Mouse (Mus musculus): Measurements from ENCODE around the gene Kmt2a. TPM values are rescaled to one million over a fixed set of nuclear protein-coding genes. Genes with fewer than 3 reads are reported as not detected.
A peak's percentile ranks its signal among the peaks of the same experiment; 100 is the strongest.

The Kmt2a gene
- 22.7 and 23.3 TPM in 2 replicates for polyA plus RNA-seq (2015; fragmentation: Nextera tagmentation; extraction: Ambion mirVana)

GRCm38 (mm10) chr9:44881221-44881871 is at the start of gene Kmt2a:
TSS of gene Kmt2a (minus strand) at chr9:44881296.
- peak within 1 kb of the TSS; percentile 100 for H3K27ac ChIP-seq
- no peaks in the 10 kb centered on the region for H3K9me3 ChIP-seq (replicated peaks)
- peak within 1 kb of the TSS; percentile 100 for H3K4me3 ChIP-seq
- peak within 1 kb of the TSS; percentile 96 for H3K9ac ChIP-seq
- H3K27me3 ChIP-seq: no peaks in the 10 kb centered on the region
- H3K36me3 ChIP-seq (ENCODE audit: poor library complexity, severe bottlenecking): 0 out of 2 replicates have a peak, but pooled peaks cover 6% of the 10 kb centered on the region
- under 1% methylated on average over 34 of the region's 71 CpGs for WGBS
- ATAC-seq: peak; percentile 68
- peaks cover 41% of the 10 kb centered on the region for H3K4me1 ChIP-seq
- peak within 1 kb of the TSS; percentile 95 for H3K4me2 ChIP-seq

- H3K36me3 ChIP-seq (ENCODE audit: poor library complexity, severe bottlenecking): no peaks in the 10 kb centered on the region
- no peak for ATAC-seq
- peak overlapping the region; percentile 94 for H3K4me2 ChIP-seq
- peak overlapping the region; percentile 96; the same call in 1 of the 2 replicates for H3K9ac ChIP-seq
- WGBS: 63% methylated on average over 2 of the region's 2 CpGs
- H3K27ac ChIP-seq: peak overlapping the region; percentile 87; the same call in 1 of the 2 replicates
- peak overlapping the region; percentile 100 for H3K4me3 ChIP-seq
- no peaks in the 10 kb centered on the region for H3K27me3 ChIP-seq
- peaks cover 21% of the 10 kb centered on the region for H3K4me1 ChIP-seq
- H3K9me3 ChIP-seq (replicated peaks): no peaks in the 10 kb centered on the region
These were observed 40.4 kb upstream of the Kmt2a start for GRCm38 (mm10) chr9:44921543-44921942.

- peak overlapping the region; percentile 96 for H3K9ac ChIP-seq
- H3K9me3 ChIP-seq (replicated peaks): no peaks in the 10 kb centered on the region
- ATAC-seq: peak; percentile 88
- peak overlapping the region; percentile 94 for H3K4me2 ChIP-seq
- 1% methylated on average over 8 of the region's 8 CpGs for WGBS
- peak overlapping the region; percentile 87 for H3K27ac ChIP-seq
- H3K4me1 ChIP-seq: peaks cover 21% of the 10 kb centered on the region
- H3K36me3 ChIP-seq (ENCODE audit: poor library complexity, severe bottlenecking): no peaks in the 10 kb centered on the region
- H3K4me3 ChIP-seq: peak overlapping the region; percentile 100
- H3K27me3 ChIP-seq: no peaks in the 10 kb centered on the region
These were observed 40.0 kb upstream of the Kmt2a start for GRCm38 (mm10) chr9:44921123-44921468.

GRCm38 (mm10) chr9:44920374-44921122 is 39.5 kb upstream of the Kmt2a start, which contains the start of gene Atp5l:
TSS of gene Atp5l (minus strand) at chr9:44920742.
- under 1% methylated on average over 47 of the region's 48 CpGs for WGBS
- Histone ChIP-seq H3K4me1 (peaks cover 24% of the 10 kb centered on the region), H3K36me3 (ENCODE audit: poor library complexity, severe bottlenecking) (no peaks in the 10 kb centered on the region), H3K4me3 (peak within 1 kb of the TSS; percentile 100), H3K4me2 (peak within 1 kb of the TSS; percentile 94), H3K9me3 (replicated peaks) (no peaks in the 10 kb centered on the region), H3K27ac (peak within 1 kb of the TSS; percentile 87), H3K9ac (peak within 1 kb of the TSS; percentile 96), H3K27me3 (no peaks in the 10 kb centered on the region)
- ATAC-seq: peak; percentile 91

- WGBS: 47% methylated on average over 2 of the region's 2 CpGs
- peaks cover 33% of the 10 kb centered on the region for H3K4me1 ChIP-seq
- no peaks in the 10 kb centered on the region for H3K36me3 ChIP-seq (ENCODE audit: poor library complexity, severe bottlenecking)
- no peak overlapping the region for H3K27ac ChIP-seq
- H3K4me2 ChIP-seq: peak overlapping the region; percentile 94
- H3K4me3 ChIP-seq: peak overlapping the region; percentile 100
- H3K27me3 ChIP-seq: no peaks in the 10 kb centered on the region
- ATAC-seq: no peak
- H3K9ac ChIP-seq: peak overlapping the region; percentile 96
- no peaks in the 10 kb centered on the region for H3K9me3 ChIP-seq (replicated peaks)
These were observed 38.5 kb upstream of the Kmt2a start for GRCm38 (mm10) chr9:44919606-44920005.

- Histone ChIP-seq H3K4me2 (no peak overlapping the region), H3K27ac (no peak overlapping the region), H3K9ac (no peak overlapping the region), H3K36me3 (ENCODE audit: poor library complexity, severe bottlenecking) (peaks cover 18% of the 10 kb centered on the region), H3K9me3 (replicated peaks) (no peaks in the 10 kb centered on the region), H3K4me3 (no peak overlapping the region), H3K4me1 (peaks cover 27% of the 10 kb centered on the region), H3K27me3 (no peaks in the 10 kb centered on the region)
- WGBS: 55% methylated on average over 1 of the region's 1 CpGs
- ATAC-seq: no peak
These were observed 35.1 kb upstream of the Kmt2a start for GRCm38 (mm10) chr9:44916196-44916595.

- Histone ChIP-seq H3K9ac (peak overlapping the region; percentile 31; the same call in 1 of the 2 replicates), H3K27me3 (no peaks in the 10 kb centered on the region), H3K27ac (peak overlapping the region; percentile 35; the same call in 1 of the 2 replicates), H3K36me3 (ENCODE audit: poor library complexity, severe bottlenecking) (peaks cover 32% of the 10 kb centered on the region), H3K4me1 (peaks cover 24% of the 10 kb centered on the region), H3K4me3 (no peak overlapping the region), H3K9me3 (replicated peaks) (no peaks in the 10 kb centered on the region), H3K4me2 (no peak overlapping the region)
- no peak for ATAC-seq
- 21% methylated on average over 4 of the region's 4 CpGs for WGBS
These were observed 33.6 kb upstream of the Kmt2a start for GRCm38 (mm10) chr9:44914706-44915105.

- Histone ChIP-seq H3K9ac (no peak overlapping the region), H3K9me3 (replicated peaks) (no peaks in the 10 kb centered on the region), H3K4me3 (no peak overlapping the region), H3K27me3 (no peaks in the 10 kb centered on the region), H3K4me1 (peaks cover 14% of the 10 kb centered on the region), H3K27ac (no peak overlapping the region), H3K4me2 (no peak overlapping the region), H3K36me3 (ENCODE audit: poor library complexity, severe bottlenecking) (peaks cover 32% of the 10 kb centered on the region)
- no peak for ATAC-seq
- WGBS: 96% methylated on average over 4 of the region's 4 CpGs
These were observed 30.3 kb upstream of the Kmt2a start for GRCm38 (mm10) chr9:44911365-44911764.

- peaks cover 9% of the 10 kb centered on the region for H3K36me3 ChIP-seq (ENCODE audit: poor library complexity, severe bottlenecking)
- no peaks in the 10 kb centered on the region for H3K27me3 ChIP-seq
- H3K4me3 ChIP-seq: no peak overlapping the region
- WGBS: 79% methylated on average over 4 of the region's 4 CpGs
- H3K4me1 ChIP-seq: no peaks in the 10 kb centered on the region
- H3K4me2 ChIP-seq: no peak overlapping the region
- ATAC-seq: no peak
- H3K27ac ChIP-seq: no peak overlapping the region
- no peaks in the 10 kb centered on the region for H3K9me3 ChIP-seq (replicated peaks)
- H3K9ac ChIP-seq: no peak overlapping the region
These were observed 24.5 kb upstream of the Kmt2a start for GRCm38 (mm10) chr9:44905620-44906019.

GRCm38 (mm10) chr9:44904964-44905363 is 23.9 kb upstream of the Kmt2a start:
- no peak for ATAC-seq
- WGBS: 76% methylated on average over 5 of the region's 5 CpGs

GRCm38 (mm10) chr9:44903856-44904255 is 22.8 kb upstream of the Kmt2a start:
- Histone ChIP-seq H3K4me3 (no peak overlapping the region), H3K27ac (no peak overlapping the region), H3K9me3 (replicated peaks) (no peaks in the 10 kb centered on the region), H3K9ac (no peak overlapping the region), H3K4me1 (no peaks in the 10 kb centered on the region), H3K27me3 (no peaks in the 10 kb centered on the region), H3K36me3 (ENCODE audit: poor library complexity, severe bottlenecking) (no peaks in the 10 kb centered on the region), H3K4me2 (no peak overlapping the region)
- 88% methylated on average over 4 of the region's 4 CpGs for WGBS
- ATAC-seq: no peak

More at GRCm38 (mm10) chr9:44904964-44905363, 23.9 kb upstream of the Kmt2a start:
- peaks cover 2% of the 10 kb centered on the region for H3K36me3 ChIP-seq (ENCODE audit: poor library complexity, severe bottlenecking)
- no peak overlapping the region for H3K27ac ChIP-seq
- H3K4me1 ChIP-seq: no peaks in the 10 kb centered on the region
- no peak overlapping the region for H3K9ac ChIP-seq
- no peak overlapping the region for H3K4me2 ChIP-seq
- H3K9me3 ChIP-seq (replicated peaks): no peaks in the 10 kb centered on the region
- no peak overlapping the region for H3K4me3 ChIP-seq
- no peaks in the 10 kb centered on the region for H3K27me3 ChIP-seq

GRCm38 (mm10) chr9:44900402-44900801 is 19.3 kb upstream of the Kmt2a start:
- no peaks in the 10 kb centered on the region for H3K36me3 ChIP-seq (ENCODE audit: poor library complexity, severe bottlenecking)
- H3K27ac ChIP-seq: no peak overlapping the region
- 63% methylated on average over 4 of the region's 4 CpGs for WGBS
- ATAC-seq: no peak
- no peaks in the 10 kb centered on the region for H3K4me1 ChIP-seq
- H3K9ac ChIP-seq: no peak overlapping the region
- no peaks in the 10 kb centered on the region for H3K9me3 ChIP-seq (replicated peaks)
- H3K27me3 ChIP-seq: no peaks in the 10 kb centered on the region
- no peak overlapping the region for H3K4me2 ChIP-seq
- no peak overlapping the region for H3K4me3 ChIP-seq
